Mouse (Mus musculus): ENCODE measurements at regions not wholly inside any gene's neighbourhood (a gene's known extent, or its start where the extent isn't known, plus 50 kb on each side); places are given as distances from the start of the nearest gene placed in this dataset.
A peak's percentile ranks its signal among the peaks of the same experiment; 100 is the strongest.

GRCm38 (mm10) chr15:62190977-62191614, 1268.3 kb upstream of the A1bg start:
- intact Hi-C loops (cut with DNase I) = no loop called here
- no peak for DNase-seq

- no peak for DNase-seq
- intact Hi-C loops (cut with DNase I) = no loop called here
These were observed 1267.6 kb upstream of the A1bg start for GRCm38 (mm10) chr15:62190224-62190910.

GRCm38 (mm10) chr15:62189565-62190181, 1266.9 kb upstream of the A1bg start:
- no peak for DNase-seq
- intact Hi-C loops (cut with DNase I) = no loop called here

GRCm38 (mm10) chr15:62186548-62186947, 1263.7 kb upstream of the A1bg start:
- intact Hi-C loops (cut with DNase I) = no loop called here
- DNase-seq = no peak

- DNase-seq = no peak
- intact Hi-C loops (cut with DNase I) = no loop called here
These were observed 1261.0 kb upstream of the A1bg start for GRCm38 (mm10) chr15:62183803-62184202.

- DNase-seq = no peak
- intact Hi-C loops (cut with DNase I) = no loop called here
These were observed 1258.7 kb upstream of the A1bg start for GRCm38 (mm10) chr15:62181454-62181910.

GRCm38 (mm10) chr15:62180718-62181117, 1257.9 kb upstream of the A1bg start:
- intact Hi-C loops (cut with DNase I) = no loop called here
- no peak for DNase-seq

- intact Hi-C loops (cut with DNase I) = no loop called here
- no peak for DNase-seq
These were observed 1257.0 kb upstream of the A1bg start for GRCm38 (mm10) chr15:62179801-62180200.

GRCm38 (mm10) chr15:62178568-62178967, 1255.8 kb upstream of the A1bg start:
- intact Hi-C loops (cut with DNase I) = no loop called here
- no peak for DNase-seq

- intact Hi-C loops (cut with DNase I) = no loop called here
These were observed 1255.1 kb upstream of the A1bg start for GRCm38 (mm10) chr15:62177768-62178410.

GRCm38 (mm10) chr15:62176076-62176475, 1253.3 kb upstream of the A1bg start:
- no peak for DNase-seq
- intact Hi-C loops (cut with DNase I) = no loop called here

More at GRCm38 (mm10) chr15:62177768-62178410, 1255.1 kb upstream of the A1bg start:
- no peak for DNase-seq

- intact Hi-C loops (cut with DNase I) = no loop called here
- peak in 1 of 2 experiments; percentile 17 for DNase-seq
These were observed 1251.1 kb upstream of the A1bg start for GRCm38 (mm10) chr15:62173633-62174543.

GRCm38 (mm10) chr15:62171632-62172031, 1248.8 kb upstream of the A1bg start:
- intact Hi-C loops (cut with DNase I) = no loop called here
- no peak for DNase-seq

GRCm38 (mm10) chr15:62171167-62171566, 1248.4 kb upstream of the A1bg start:
- intact Hi-C loops (cut with DNase I) = no loop called here

GRCm38 (mm10) chr15:62170337-62170736, 1247.5 kb upstream of the A1bg start:
- intact Hi-C loops (cut with DNase I) = no loop called here
- no peak for DNase-seq

More at GRCm38 (mm10) chr15:62171167-62171566, 1248.4 kb upstream of the A1bg start:
- no peak for DNase-seq

GRCm38 (mm10) chr15:62169591-62170019, 1246.8 kb upstream of the A1bg start:
- intact Hi-C loops (cut with DNase I) = no loop called here
- no peak for DNase-seq

- no peak for DNase-seq
- intact Hi-C loops (cut with DNase I) = no loop called here
These were observed 1246.3 kb upstream of the A1bg start for GRCm38 (mm10) chr15:62168958-62169590.

- DNase-seq = no peak
- intact Hi-C loops (cut with DNase I) = no loop called here
These were observed 1245.7 kb upstream of the A1bg start for GRCm38 (mm10) chr15:62168522-62168921.

- intact Hi-C loops (cut with DNase I) = no loop called here
- DNase-seq = no peak
These were observed 1244.0 kb upstream of the A1bg start for GRCm38 (mm10) chr15:62166786-62167185.

Data from heart, postnatal 14 days (tissue).